In the genomic region with DNA sequence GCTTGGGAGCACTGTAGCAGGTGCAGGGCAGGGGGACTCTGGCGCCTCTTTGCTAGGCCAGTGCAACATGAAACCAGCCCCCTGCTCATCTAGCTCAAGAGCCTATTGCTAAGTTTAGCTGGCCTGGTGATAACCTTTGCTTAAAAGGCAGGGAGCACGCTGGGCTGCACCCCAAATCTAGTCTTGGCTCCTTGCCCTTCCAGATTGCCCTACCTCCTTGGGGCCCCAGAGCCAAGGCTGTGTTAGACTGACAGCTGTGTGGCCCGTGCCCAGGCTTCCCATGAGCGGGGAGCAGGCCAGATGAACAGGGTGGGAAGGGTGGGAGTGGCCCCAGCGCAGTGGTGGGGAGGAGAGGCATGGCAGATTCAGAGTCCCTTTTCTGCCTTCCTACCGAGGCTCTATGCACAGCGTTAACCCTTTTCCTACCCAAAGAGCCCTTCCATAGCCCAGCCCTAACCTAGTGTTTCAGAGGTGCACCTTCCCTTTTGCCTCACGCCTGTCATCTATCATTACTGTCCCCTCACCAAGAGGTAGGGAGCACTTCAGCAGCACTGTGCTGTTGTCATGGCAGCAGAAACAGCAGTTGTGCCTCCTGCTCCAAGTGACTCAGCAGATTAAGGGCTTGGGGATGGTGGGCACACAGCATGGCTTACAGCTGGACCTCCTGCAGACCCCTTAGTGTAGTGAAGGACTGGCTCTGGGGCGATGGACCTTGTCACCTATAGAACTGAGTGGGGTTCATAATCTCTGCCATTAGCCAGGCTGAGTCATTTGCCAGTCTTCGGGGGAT, we compare ENCODE assay signal across 7 mouse cellular contexts. TPM values are rescaled to one million over a fixed set of nuclear protein-coding genes. Genes with fewer than 3 reads are reported as not detected.
DNase-seq lines count a peak whose midpoint lies in the region; ATAC-seq and TF ChIP-seq lines count a peak whose summit lies in the region.

No protein-coding gene starts in this region.

- no peak for TF ChIP-seq CTCF in E14TG2a.4 (conservative IDR thresholded peaks at IDR 0.05; ENCODE audit: low read length)
- no peak for TF ChIP-seq CTCF in kidney, postnatal 0 days (IDR thresholded peaks at IDR 0.05; ENCODE audit: low read depth)

- H3K4me1 ChIP-seq in E14TG2a.4 (replicated peaks; ENCODE audit: low read depth, low read length), result peaks cover 55% of the 10 kb centered on the region
- H3K4me1 ChIP-seq in kidney, postnatal 0 days (replicated peaks; ENCODE audit: insufficient read depth, low read length), result peaks cover 25% of the 10 kb centered on the region
- H3K4me1 ChIP-seq in midbrain, embryonic 10.5 days, result peaks cover 44% of the 10 kb centered on the region

- H3K36me3 ChIP-seq in E14TG2a.4 (ENCODE audit: insufficient read depth, low read length), result peaks cover 83% of the 10 kb centered on the region
- peaks cover 34% of the 10 kb centered on the region for H3K36me3 ChIP-seq in kidney, postnatal 0 days (ENCODE audit: insufficient read depth, low read length)
- H3K36me3 ChIP-seq in midbrain, embryonic 10.5 days, result peaks cover 84% of the 10 kb centered on the region

- peak; percentile 62 for DNase-seq in 416B (ENCODE audit: low read depth)
- DNase-seq in embryo, embryonic 10.5 days (ENCODE audit: low spot score), result peak; percentile 62
- DNase-seq in heart, adult 8-10 months (ENCODE audit: low spot score), result peak; percentile 72
- DNase-seq in kidney, postnatal 0 days (ENCODE audit: low spot score), result peak; percentile 17
- peak; percentile 64 for DNase-seq in midbrain, embryonic 10.5 days (ENCODE audit: low spot score)
- no peak for DNase-seq in thymus, postnatal 36 days

- WGBS in kidney, postnatal 0 days, result 20% methylated on average over 10 of the region's 10 CpGs
- 16% methylated on average over 10 of the region's 10 CpGs for WGBS in midbrain, embryonic 10.5 days

- peak overlapping the region; percentile 86; the same call in 1 of the 2 replicates for H3K9ac ChIP-seq in kidney, postnatal 0 days (ENCODE audit: low read depth, low read length)

- H3K27me3 ChIP-seq in E14TG2a.4 (ENCODE audit: insufficient read depth, low read length), result no peaks in the 10 kb centered on the region
- H3K27me3 ChIP-seq in kidney, postnatal 0 days (ENCODE audit: insufficient read depth, low read length), result no peaks in the 10 kb centered on the region
- no peaks in the 10 kb centered on the region for H3K27me3 ChIP-seq in midbrain, embryonic 10.5 days (ENCODE audit: low read depth, poor library complexity, severe bottlenecking)

- peak overlapping the region; percentile 98 for H3K4me3 ChIP-seq in E14TG2a.4 (replicated peaks; ENCODE audit: low read length)
- H3K4me3 ChIP-seq in kidney, postnatal 0 days (replicated peaks; ENCODE audit: low read depth, low read length), result peak overlapping the region; percentile 86
- H3K4me3 ChIP-seq in midbrain, embryonic 10.5 days, result peak overlapping the region; percentile 98

- 0 out of 2 replicates have a peak, but pooled peaks have one; percentile 1 for ATAC-seq in kidney, postnatal 0 days (replicated peaks; ENCODE audit: low FRiP score, low read depth)

- peak overlapping the region; percentile 65 for H3K4me2 ChIP-seq in kidney, postnatal 0 days (ENCODE audit: low read length)

- no peaks in the 10 kb centered on the region for H3K9me3 ChIP-seq in E14TG2a.4 (ENCODE audit: low read length)
- no peaks in the 10 kb centered on the region for H3K9me3 ChIP-seq in kidney, postnatal 0 days (replicated peaks; ENCODE audit: low read length)
- H3K9me3 ChIP-seq in midbrain, embryonic 10.5 days (replicated peaks), result no peaks in the 10 kb centered on the region

- peak overlapping the region; percentile 89 for H3K27ac ChIP-seq in kidney, postnatal 0 days
- peak overlapping the region; percentile 100 for H3K27ac ChIP-seq in midbrain, embryonic 10.5 days (replicated peaks)

RNA-seq across cellular contexts. Expression of a gene that starts 0.8 kb away (rescaled TPM):
- total RNA-seq in heart, adult 8-10 months (2022), result 1,000 to 10,000 TPM; 4,410 to 5,784 (median 5,238) TPM
- polyA plus RNA-seq in kidney, postnatal 0 days (2015; fragmentation: Nextera tagmentation; extraction: Ambion mirVana), result 1,529 and 1,548 TPM in 2 replicates
- 2,729 and 3,222 TPM in 2 replicates for polyA plus RNA-seq in midbrain, embryonic 10.5 days (2016; fragmentation: Nextera tagmentation; extraction: Ambion mirVana)

RNA-seq across cellular contexts. Expression of a gene that starts 22.0 kb away (rescaled TPM):
- total RNA-seq in heart, adult 8-10 months (2022), result 10 to 100 TPM in 2 of 4 experiments, 1 to 10 TPM in 2; 5.2 to 11.9 (median 9.4) TPM
- polyA plus RNA-seq in kidney, postnatal 0 days (2015; fragmentation: Nextera tagmentation; extraction: Ambion mirVana), result 8.1 and 8.7 TPM in 2 replicates
- polyA plus RNA-seq in midbrain, embryonic 10.5 days (2016; fragmentation: Nextera tagmentation; extraction: Ambion mirVana), result 12.7 and 15.1 TPM in 2 replicates

RNA-seq across cellular contexts. Expression of a gene that starts 24.4 kb away (rescaled TPM):
- total RNA-seq in heart, adult 8-10 months (2022), result 10 to 100 TPM; 14.3 to 18.7 (median 15.6) TPM
- 43.8 and 48.0 TPM in 2 replicates for polyA plus RNA-seq in kidney, postnatal 0 days (2015; fragmentation: Nextera tagmentation; extraction: Ambion mirVana)
- 236 and 246 TPM in 2 replicates for polyA plus RNA-seq in midbrain, embryonic 10.5 days (2016; fragmentation: Nextera tagmentation; extraction: Ambion mirVana)

RNA-seq across cellular contexts. Expression of a gene that starts 24.5 kb away (rescaled TPM):
- total RNA-seq in heart, adult 8-10 months (2022), result 100 to 1,000 TPM; 313 to 324 (median 318) TPM
- polyA plus RNA-seq in kidney, postnatal 0 days (2015; fragmentation: Nextera tagmentation; extraction: Ambion mirVana), result 275 and 288 TPM in 2 replicates
- polyA plus RNA-seq in midbrain, embryonic 10.5 days (2016; fragmentation: Nextera tagmentation; extraction: Ambion mirVana), result 211 and 231 TPM in 2 replicates

RNA-seq across cellular contexts. Expression of a gene that starts 35.3 kb away (rescaled TPM):
- total RNA-seq in heart, adult 8-10 months (2022), result 10 to 100 TPM; 16.5 to 21.5 (median 20.3) TPM
- polyA plus RNA-seq in kidney, postnatal 0 days (2015; fragmentation: Nextera tagmentation; extraction: Ambion mirVana), result 41.1 and 43.2 TPM in 2 replicates
- 72.6 and 86.4 TPM in 2 replicates for polyA plus RNA-seq in midbrain, embryonic 10.5 days (2016; fragmentation: Nextera tagmentation; extraction: Ambion mirVana)

Comparison
In these comparisons a context has a peak if more than half of its experiments do, and no peak if none do; other contexts are left out.
1. DNase-seq: peak in 416B (single experiment), embryo, embryonic 10.5 days (single experiment), heart, adult 8-10 months (single experiment), kidney, postnatal 0 days (single experiment) and midbrain, embryonic 10.5 days (single experiment); none in thymus, postnatal 36 days (0 of 2).
2. Peak in every context shown above with its lines, with median percentiles within 50 percentile points of each other: H3K4me3 ChIP-seq.